Mouse (Mus musculus) heart, embryonic 14.5 days (tissue): Measurements from ENCODE around the gene Dmd. TPM values are rescaled to one million over a fixed set of nuclear protein-coding genes. Genes with fewer than 3 reads are reported as not detected.
"Not testable (repeated sequence)": the region's sequence is repeated elsewhere in the genome, so short reads cannot be mapped to it uniquely, and the experiment has no call there.

Experiments
- ATAC-seq: fragments of 200-750 bp; cut with Nextera tagmentation; 2 replicates; pipeline ENCODE4 v1.8.0; 2017; ENCODE audit warnings: low read depth, moderate TSS enrichment; ENCODE audit not compliant: insufficient number of reproducible peaks, insufficient read depth, low FRiP score
- H3K27ac ChIP-seq, 2 experiments: fragments of 200-500 bp in 1 of 2; fragments of 300-500 bp in 1 of 2; sonication (generic) in 1 of 2; replicated peaks in 1 of 2; 2 replicates each; pipeline ENCODE4 v1.5.1; 2012 to 2014; ENCODE audit warnings: low read depth in 2 of 2, low read length in 2 of 2, control low read depth in 1 of 2, mild to moderate bottlenecking in 1 of 2, mixed read lengths in 1 of 2; ENCODE audit not compliant: control insufficient read depth in 1 of 2, insufficient read depth in 1 of 2
- H3K27me3 ChIP-seq: fragments of 300-500 bp; sonication (generic); 2 replicates; pipeline ENCODE4 v1.6.1; 2014; ENCODE audit warnings: mild to moderate bottlenecking, low read length, control low read depth; ENCODE audit not compliant: control insufficient read depth, insufficient read depth
- H3K36me3 ChIP-seq: fragments of 300-500 bp; sonication (generic); 2 replicates; pipeline ENCODE4 v1.6.1; 2014; ENCODE audit warnings: mild to moderate bottlenecking, control low read depth, low read length, mixed read lengths; ENCODE audit not compliant: control insufficient read depth, insufficient read depth
- H3K4me1 ChIP-seq, 2 experiments: fragments of 200-500 bp in 1 of 2; fragments of 300-500 bp in 1 of 2; sonication (generic) in 1 of 2; 2 replicates each; pipeline ENCODE4 v1.6.1; 2012 to 2014; ENCODE audit warnings: low read length in 2 of 2, control low read depth in 1 of 2, mixed read lengths in 1 of 2; ENCODE audit not compliant: control insufficient read depth in 2 of 2, insufficient read depth in 2 of 2
- H3K4me2 ChIP-seq: fragments of 300-500 bp; sonication (generic); 2 replicates; pipeline ENCODE4 v1.6.1; 2014; ENCODE audit warnings: mild to moderate bottlenecking, low read length
- H3K4me3 ChIP-seq, 2 experiments: fragments of 200-500 bp in 1 of 2; fragments of 300-500 bp in 1 of 2; sonication (generic) in 1 of 2; 2 replicates each; pipeline ENCODE4 v1.5.1; 2012 to 2014; ENCODE audit warnings: low read length in 2 of 2, mild to moderate bottlenecking in 2 of 2, control low read depth in 1 of 2, low read depth in 1 of 2, moderate library complexity in 1 of 2; ENCODE audit not compliant: control insufficient read depth in 1 of 2, insufficient read depth in 1 of 2
- H3K9ac ChIP-seq: fragments of 300-500 bp; sonication (generic); 2 replicates; pipeline ENCODE4 v1.6.1; 2014; ENCODE audit warnings: mild to moderate bottlenecking, low read length
- H3K9me3 ChIP-seq: fragments of 300-500 bp; sonication (generic); 2 replicates; pipeline ENCODE4 v1.6.1; 2016; ENCODE audit warnings: low read length, control low read depth; ENCODE audit not compliant: control insufficient read depth
- WGBS: fragments of 180-500 bp; shearing (Covaris S2); extraction: QIAGEN DNeasy Blood & Tissue Kit; methylation state at CpG from one replicate; pipeline ENCODE4 v1.1.7; 2014; 5-methylcytosine and 5-hydroxymethylcytosine counted together
- polyA plus RNA-seq: library from polyadenylated mRNA; unstranded; fragments of >200 nt; fragmentation: Nextera tagmentation; extraction: Ambion mirVana; gene quantifications from 2 replicates; pipeline ENCODE4 v1.2.1, GENCODE M21; 2014

Dmd gene
- polyA plus RNA-seq, 1 experiment from 2014 or later: 44.6 TPM

DNA sequence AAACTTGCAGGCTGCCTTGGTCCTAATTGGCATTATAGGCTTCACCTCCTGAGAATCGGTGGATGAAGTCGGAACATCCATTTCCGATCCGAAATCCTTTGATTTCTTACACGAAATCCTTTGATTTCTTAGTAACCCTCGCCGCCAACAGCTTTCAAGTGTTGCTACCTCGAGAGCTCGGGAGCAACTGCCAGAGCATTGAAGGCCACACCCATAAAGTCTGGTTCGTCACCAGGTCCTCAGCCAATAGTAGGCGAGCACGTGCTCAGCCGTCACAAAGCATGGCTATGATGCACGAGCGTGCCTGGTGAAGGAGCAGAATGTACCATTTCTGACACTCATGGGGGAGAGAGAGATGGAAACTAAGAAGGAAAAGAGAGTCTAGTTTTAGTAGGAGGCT is 538.9 kb downstream of the Dmd start, which contains the start of gene Tsga8:
Tsga8 (minus strand) TSS at position 327 of the 400 bp plus-strand sequence.
- 89% methylated on average over 15 of the region's 15 CpGs for WGBS
- H3K4me2 ChIP-seq: no peak within 1 kb of the TSS
- no peak within 1 kb of the TSS for H3K4me3 ChIP-seq
- no peaks in the 10 kb centered on the region for H3K36me3 ChIP-seq
- no peaks in the 10 kb centered on the region for H3K9me3 ChIP-seq
- H3K27ac ChIP-seq: no peak within 1 kb of the TSS
- H3K27me3 ChIP-seq: no peaks in the 10 kb centered on the region
- ATAC-seq: no peak
- no peaks in the 10 kb centered on the region for H3K4me1 ChIP-seq
- no peak within 1 kb of the TSS for H3K9ac ChIP-seq

DNA sequence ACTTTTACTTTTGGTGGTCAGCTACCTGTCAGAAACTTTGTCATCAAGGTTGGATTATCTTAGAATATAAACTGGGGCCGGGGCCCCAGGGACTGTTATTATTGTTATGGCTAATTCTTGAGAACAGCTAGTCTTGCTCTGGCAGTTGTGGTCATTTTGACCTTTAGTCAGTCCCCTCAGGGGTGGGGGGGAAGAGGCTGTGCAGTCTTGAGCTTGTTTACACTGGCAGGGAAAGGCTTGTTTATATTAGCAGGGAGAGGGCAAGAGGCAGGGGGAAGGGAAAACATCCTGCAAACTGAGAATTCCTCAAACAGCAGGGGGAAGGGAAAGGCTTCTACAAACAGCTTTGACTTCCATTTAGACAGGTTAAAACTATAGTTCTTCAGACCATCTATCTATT is 726.3 kb downstream of the Dmd start:
- WGBS: 50% methylated on average over 1 of the region's 1 CpGs
- Histone ChIP-seq H3K4me3 (no peak overlapping the region), H3K9me3 (no peaks in the 10 kb centered on the region), H3K9ac (no peak overlapping the region), H3K27ac (no peak overlapping the region), H3K36me3 (no peaks in the 10 kb centered on the region), H3K4me2 (no peak overlapping the region), H3K27me3 (no peaks in the 10 kb centered on the region), H3K4me1 (no peaks in the 10 kb centered on the region)
- ATAC-seq: no peak

DNA sequence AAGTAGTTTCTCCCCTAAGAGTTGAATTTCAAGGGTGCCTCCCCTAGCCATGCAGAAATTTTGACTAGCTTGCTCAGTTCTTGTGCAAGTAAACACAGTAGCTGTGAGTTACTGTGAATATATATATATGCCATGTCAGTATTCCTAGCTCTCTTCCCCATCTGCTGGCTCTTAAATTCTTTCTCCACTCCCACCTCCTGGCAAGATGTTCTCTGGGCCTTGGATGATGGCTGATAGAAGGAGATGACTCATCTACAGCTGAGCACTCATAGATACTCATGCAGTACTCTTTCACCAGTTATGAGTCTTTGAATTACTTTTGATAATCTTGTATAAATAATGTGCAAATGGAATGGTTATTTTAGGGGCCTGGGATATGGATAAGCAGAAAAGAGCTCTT is 737.9 kb downstream of the Dmd start:
- H3K4me1 ChIP-seq: no peaks in the 10 kb centered on the region
- H3K9ac ChIP-seq: no peak overlapping the region
- H3K27me3 ChIP-seq: no peaks in the 10 kb centered on the region
- no peak overlapping the region for H3K27ac ChIP-seq
- no peak overlapping the region for H3K4me3 ChIP-seq
- no peaks in the 10 kb centered on the region for H3K9me3 ChIP-seq
- no peak overlapping the region for H3K4me2 ChIP-seq
- H3K36me3 ChIP-seq: no peaks in the 10 kb centered on the region
- no peak for ATAC-seq

DNA sequence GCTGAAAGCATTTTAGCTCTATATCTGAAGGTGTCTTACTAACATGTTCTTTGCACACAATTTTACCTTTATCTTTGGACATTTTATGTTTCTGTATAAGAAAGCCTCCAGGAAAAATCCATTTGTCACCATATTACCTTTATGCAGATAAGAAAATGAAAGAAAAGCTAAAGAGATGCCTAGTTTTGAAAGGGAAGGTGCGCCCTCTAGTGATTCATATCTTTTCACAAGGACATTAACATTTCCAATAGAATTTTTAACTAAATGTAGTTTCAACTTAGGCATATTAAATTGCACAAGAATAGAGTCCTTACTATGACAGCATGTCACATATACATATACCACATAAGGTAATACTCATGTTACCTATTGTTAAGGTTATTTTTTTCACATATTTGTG is 791.9 kb downstream of the Dmd start:
- 13% methylated on average over 1 of the region's 1 CpGs for WGBS
- no peak for ATAC-seq

GRCm38 (mm10) chrX:83746301-83747008 is 797.8 kb downstream of the Dmd start:
- H3K27ac ChIP-seq: no peak overlapping the region
- ATAC-seq: no peak
- no peaks in the 10 kb centered on the region for H3K9me3 ChIP-seq
- H3K36me3 ChIP-seq: no peaks in the 10 kb centered on the region
- H3K9ac ChIP-seq: no peak overlapping the region
- no peak overlapping the region for H3K4me2 ChIP-seq
- H3K4me3 ChIP-seq: no peak overlapping the region
- H3K4me1 ChIP-seq: no peaks in the 10 kb centered on the region
- WGBS: 64% methylated on average over 4 of the region's 4 CpGs
- no peaks in the 10 kb centered on the region for H3K27me3 ChIP-seq

More for the DNA sequence above, 791.9 kb downstream of the Dmd start:
- H3K36me3 ChIP-seq: no peaks in the 10 kb centered on the region
- no peaks in the 10 kb centered on the region for H3K4me1 ChIP-seq
- no peak overlapping the region for H3K4me2 ChIP-seq
- H3K4me3 ChIP-seq: no peak overlapping the region
- no peak overlapping the region for H3K27ac ChIP-seq
- no peak overlapping the region for H3K9ac ChIP-seq
- no peaks in the 10 kb centered on the region for H3K9me3 ChIP-seq
- H3K27me3 ChIP-seq: no peaks in the 10 kb centered on the region

DNA sequence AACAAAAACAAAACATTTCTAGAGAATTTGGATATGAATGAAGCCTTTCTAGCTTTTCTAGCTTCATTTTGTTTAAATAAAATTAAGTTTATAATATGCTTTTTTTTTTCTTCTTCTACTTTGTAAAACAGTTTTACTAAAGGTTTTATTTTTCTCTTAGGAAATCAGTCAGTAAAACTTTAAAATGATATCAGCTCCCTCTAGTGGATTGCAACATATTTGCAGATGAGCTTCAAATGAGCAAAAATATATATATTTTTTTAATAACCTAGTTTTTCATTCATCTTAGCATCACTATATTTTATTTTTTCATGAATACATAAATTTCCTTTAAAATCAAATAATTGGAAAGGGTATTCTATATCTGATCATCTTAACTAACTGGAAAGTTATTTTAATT is 838.7 kb downstream of the Dmd start:
- Histone ChIP-seq H3K4me3 (no peak overlapping the region), H3K36me3 (no peaks in the 10 kb centered on the region), H3K4me2 (no peak overlapping the region), H3K4me1 (no peaks in the 10 kb centered on the region), H3K9ac (no peak overlapping the region), H3K27ac (no peak overlapping the region), H3K9me3 (no peaks in the 10 kb centered on the region), H3K27me3 (no peaks in the 10 kb centered on the region)
- ATAC-seq: no peak

DNA sequence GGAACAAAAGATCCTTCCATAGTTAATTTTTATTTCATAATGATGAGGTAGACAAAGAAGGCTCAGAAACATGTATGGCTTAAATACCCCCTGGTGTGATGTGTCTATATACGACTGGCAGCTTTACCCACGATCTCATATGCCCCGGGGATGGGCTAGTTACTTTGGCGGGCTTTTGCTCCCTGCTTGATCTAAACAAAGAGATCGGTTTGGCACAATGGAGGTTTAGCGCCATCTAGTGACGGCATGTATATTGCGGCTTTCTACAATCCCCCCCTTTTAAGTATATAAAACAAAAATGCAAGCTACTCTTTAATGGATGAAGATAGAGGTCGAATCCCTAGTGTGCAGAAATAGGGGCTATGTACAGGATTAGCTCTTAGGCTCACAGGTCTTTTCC is 918.8 kb downstream of the Dmd start:
- not testable (repeated sequence) for H3K9me3 ChIP-seq, H3K4me1 ChIP-seq, H3K27ac ChIP-seq, H3K36me3 ChIP-seq, ATAC-seq, H3K4me3 ChIP-seq, H3K27me3 ChIP-seq, H3K9ac ChIP-seq, H3K4me2 ChIP-seq
- 38% methylated on average over 9 of the region's 9 CpGs for WGBS

DNA sequence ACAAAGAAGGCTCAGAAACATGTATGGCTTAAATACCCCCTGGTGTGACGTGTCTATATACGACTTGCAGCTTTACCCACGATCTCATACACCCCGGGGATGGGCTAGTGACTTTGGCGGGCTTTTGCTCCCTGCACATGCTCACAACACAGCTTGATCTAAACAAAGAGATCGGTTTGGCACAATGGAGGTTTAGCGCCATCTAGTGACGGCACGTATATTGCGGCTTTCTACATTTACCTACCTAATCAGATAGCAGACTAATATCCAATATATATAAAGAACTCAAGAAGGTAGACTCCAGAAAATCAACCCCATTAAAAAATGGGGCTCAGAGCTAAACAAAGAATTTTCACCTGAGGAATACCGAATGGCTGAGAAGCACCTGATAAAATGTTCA is 926.7 kb downstream of the Dmd start:
- 80% methylated on average over 11 of the region's 11 CpGs for WGBS
- not testable (repeated sequence) for H3K4me2 ChIP-seq, H3K27ac ChIP-seq, H3K9me3 ChIP-seq, H3K4me1 ChIP-seq, ATAC-seq, H3K9ac ChIP-seq, H3K27me3 ChIP-seq, H3K4me3 ChIP-seq, H3K36me3 ChIP-seq
